Mouse (Mus musculus) brain, embryonic 14.5 days (tissue): ENCODE results near the gene Gm13271.
"Not testable (repeated sequence)": the region's sequence is repeated elsewhere in the genome, so short reads cannot be mapped to it uniquely, and the experiment has no call there.

Source experiments
- CTCF ChIP-seq: fragments of 200-500 bp; IDR thresholded peaks from 2 replicates; pipeline ENCODE4 v1.5.1; 2012; ENCODE audit warnings: inconsistent platforms, mild to moderate bottlenecking, moderate library complexity, borderline replicate concordance; ENCODE audit not compliant: insufficient read depth, insufficient read length; ENCODE audit errors: extremely low read depth
- POLR2A ChIP-seq: fragments of 200-500 bp; IDR thresholded peaks from 2 replicates; pipeline ENCODE4 v1.6.1; 2012; ENCODE audit warnings: mild to moderate bottlenecking, inconsistent platforms, borderline replicate concordance; ENCODE audit not compliant: poor library complexity, insufficient read depth, insufficient read length, severe bottlenecking; ENCODE audit errors: extremely low read depth

DNA sequence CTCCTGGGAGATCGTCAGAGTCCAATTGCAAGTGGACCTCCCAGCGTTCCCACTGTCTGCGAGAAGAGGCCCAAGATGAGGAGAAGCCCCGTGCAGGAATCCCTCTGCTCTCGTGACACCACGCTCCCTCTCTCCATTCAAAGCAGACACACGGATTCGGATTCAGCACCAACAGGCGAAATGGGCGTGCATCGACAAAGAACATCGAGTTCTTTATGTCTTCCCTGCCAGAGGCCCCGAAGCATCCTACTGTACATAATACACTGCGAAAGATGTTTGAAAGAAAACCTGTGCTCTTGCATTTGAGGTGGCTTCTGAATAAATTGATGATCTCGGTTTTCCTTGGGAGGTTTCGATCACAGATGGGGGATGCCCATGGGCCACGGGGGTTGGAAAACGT is 25.7 kb downstream of the Gm13271 start:
- not testable (repeated sequence) for TF ChIP-seq CTCF, POLR2A
